Mouse (Mus musculus): ENCODE results near the gene Eif3c.

The Eif3c gene

DNA sequence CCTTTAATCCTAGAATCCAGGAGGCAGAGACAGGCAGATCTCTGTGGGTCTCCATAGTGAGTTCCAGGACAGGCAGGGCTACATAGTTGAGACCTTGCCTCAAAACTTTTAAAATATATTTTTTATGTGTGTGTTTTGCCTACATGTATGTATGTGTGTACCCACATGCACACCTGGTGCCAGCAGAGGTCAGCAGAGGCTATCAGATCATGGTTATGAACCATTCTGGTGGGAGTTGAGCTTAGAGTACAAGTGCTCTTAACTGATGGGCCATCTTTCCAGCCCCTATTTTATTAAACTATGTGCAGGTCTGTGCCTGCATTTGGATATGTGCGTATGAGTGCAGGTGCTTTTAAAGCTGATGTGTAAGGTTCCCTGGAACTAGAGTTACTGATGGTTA lies 11.4 kb downstream of the Eif3c start:
- DNase-seq (ENCODE audit: extremely low spot score): no peak

DNA sequence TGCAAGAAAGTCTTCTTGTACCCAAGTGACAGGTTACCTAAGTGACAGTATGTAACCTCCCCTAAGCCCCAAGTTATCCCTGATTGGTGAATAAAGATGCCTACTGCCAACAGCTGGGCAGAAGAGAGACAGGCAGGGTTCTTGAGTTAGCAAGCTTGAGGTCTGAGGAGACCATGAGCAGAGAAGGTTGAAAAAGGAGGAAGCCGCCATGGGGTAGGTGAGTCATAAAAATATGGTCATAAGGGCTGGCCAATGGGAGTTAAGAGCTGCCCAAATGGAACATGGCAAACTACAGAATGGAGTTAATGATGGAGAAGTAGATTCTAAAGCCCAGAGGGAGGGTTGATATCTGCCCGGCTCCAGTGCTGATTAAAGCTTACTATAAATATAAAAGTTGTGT lies 20.6 kb downstream of the Eif3c start:
- no peak for DNase-seq (ENCODE audit: extremely low spot score)

- DNase-seq (ENCODE audit: extremely low spot score): no peak
Measured at GRCm38 (mm10) chr7:126541661-126542060, 24.6 kb downstream of the Eif3c start.

DNA sequence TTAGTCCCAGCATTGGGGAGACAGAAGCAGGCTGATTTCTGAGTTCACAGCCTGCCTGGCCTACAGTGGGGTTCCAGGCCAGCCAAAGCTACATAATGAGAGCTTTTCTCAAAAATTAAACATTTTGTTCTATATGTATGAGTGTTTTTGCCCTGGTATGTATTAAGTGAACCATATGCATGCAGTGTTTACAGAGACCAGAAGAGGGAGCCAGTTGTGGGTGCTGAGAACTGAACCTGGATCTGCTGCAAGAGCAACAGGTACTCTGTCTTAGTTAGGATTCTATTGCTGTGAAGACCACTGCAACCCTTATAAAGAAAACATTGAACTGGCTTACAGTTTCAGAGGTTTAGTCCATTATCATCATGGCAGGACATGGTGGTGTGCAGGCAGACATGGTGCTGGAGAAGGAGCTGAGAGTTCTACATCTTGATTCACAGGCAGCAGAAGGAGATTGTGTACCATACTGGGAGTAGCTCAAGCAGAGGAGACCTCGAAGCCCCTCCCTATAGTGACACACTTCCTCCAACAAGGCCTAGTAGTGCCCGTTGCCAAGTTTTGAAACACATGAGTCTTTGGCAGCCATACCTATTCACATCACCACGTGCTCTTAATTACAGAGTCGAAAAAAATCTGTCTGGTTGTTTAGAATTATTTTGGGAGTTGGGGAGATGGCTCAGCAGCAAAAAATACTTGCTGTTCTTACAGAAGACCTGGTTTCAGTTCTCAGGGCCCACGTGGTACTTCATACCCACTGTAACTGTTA lies 28.2 kb downstream of the Eif3c start:
- peak; percentile 27 for DNase-seq (ENCODE audit: extremely low spot score)

DNA sequence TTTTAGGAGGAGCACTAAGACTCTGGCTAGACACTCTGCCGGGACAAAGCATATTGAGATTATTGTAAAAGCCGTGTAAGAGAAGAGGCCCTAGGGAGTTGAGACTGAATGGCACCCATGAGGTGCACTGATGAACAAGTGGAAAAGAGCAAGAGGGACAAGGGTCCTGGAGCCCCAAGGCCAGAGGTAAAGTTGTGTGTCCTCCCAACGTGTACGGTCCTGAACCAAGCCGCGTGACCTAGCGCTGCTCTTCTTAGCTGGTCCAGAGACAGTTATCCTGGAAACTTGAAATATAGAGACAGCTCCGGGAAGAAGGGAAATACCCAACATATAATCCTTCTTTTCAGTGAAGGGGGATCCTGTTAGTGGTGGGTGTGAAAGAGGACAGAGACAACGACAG lies 29.7 kb downstream of the Eif3c start:
- no peak for DNase-seq (ENCODE audit: extremely low spot score)

GRCm38 (mm10) chr7:126535766-126536165 lies 30.4 kb downstream of the Eif3c start:
- peak; percentile 41 for DNase-seq (ENCODE audit: extremely low spot score)

- no peak for DNase-seq (ENCODE audit: extremely low spot score)
Measured at GRCm38 (mm10) chr7:126533434-126533833, 32.8 kb downstream of the Eif3c start.

GRCm38 (mm10) chr7:126528166-126528577 lies 38.0 kb downstream of the Eif3c start:
- DNase-seq (ENCODE audit: extremely low spot score): peak; percentile 41

DNA sequence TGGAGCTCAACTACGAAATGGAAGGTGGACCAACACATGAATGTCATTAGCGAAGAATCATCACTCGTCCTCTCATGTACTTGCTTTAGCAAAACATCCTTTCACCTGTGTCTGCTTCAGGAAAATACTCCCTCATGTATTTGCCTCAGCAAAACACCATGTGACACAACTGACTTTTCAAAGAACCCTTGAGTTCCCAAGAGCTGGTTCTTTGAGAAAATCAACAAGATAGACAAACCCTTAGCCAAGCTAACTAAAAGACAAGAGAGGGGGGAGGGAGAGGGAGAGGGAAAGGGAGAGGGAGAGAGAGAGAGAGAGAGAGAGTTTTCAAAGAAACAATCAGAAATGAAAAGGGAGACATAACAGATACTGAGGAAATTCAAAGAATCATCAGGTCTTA lies 42.9 kb downstream of the Eif3c start:
- no peak for DNase-seq (ENCODE audit: extremely low spot score)

- DNase-seq (ENCODE audit: extremely low spot score): no peak
Measured at GRCm38 (mm10) chr7:126519513-126519912, 46.7 kb downstream of the Eif3c start.

- DNase-seq (ENCODE audit: extremely low spot score): no peak
Measured at GRCm38 (mm10) chr7:126518261-126518941, 47.8 kb downstream of the Eif3c start.

DNA sequence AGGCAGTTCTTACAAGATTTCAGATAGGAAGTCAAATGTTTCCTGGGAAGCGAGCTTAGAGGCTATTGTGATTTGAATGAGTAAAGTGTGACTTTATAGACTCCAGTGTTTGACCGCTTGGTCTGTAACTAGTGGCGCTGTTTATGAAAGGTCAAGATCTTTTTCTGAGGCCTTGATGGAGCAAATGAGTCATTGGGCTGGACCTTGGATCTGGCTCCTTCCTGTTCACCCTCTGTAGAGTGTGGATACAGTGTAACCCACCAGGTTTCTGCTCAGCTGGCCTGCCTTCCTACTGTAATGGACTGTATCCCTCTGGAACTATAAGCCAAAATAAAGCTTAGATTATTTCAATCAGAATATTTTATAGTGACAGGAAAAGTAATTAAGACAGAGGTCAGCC lies 54.9 kb downstream of the Eif3c start:
- DNase-seq (ENCODE audit: extremely low spot score): no peak

GRCm38 (mm10) chr7:126507126-126507778 lies 59.0 kb downstream of the Eif3c start:
- no peak for DNase-seq (ENCODE audit: extremely low spot score)

GRCm38 (mm10) chr7:126504913-126505312 lies 61.3 kb downstream of the Eif3c start:
- no peak for DNase-seq (ENCODE audit: extremely low spot score)

- peak; percentile 98 for DNase-seq (ENCODE audit: extremely low spot score)
Measured at GRCm38 (mm10) chr7:126503273-126503878, 62.8 kb downstream of the Eif3c start, which contains the start of gene Atxn2l. Gene Atxn2l, minus strand, starts transcription at chr7:126503437.

DNA sequence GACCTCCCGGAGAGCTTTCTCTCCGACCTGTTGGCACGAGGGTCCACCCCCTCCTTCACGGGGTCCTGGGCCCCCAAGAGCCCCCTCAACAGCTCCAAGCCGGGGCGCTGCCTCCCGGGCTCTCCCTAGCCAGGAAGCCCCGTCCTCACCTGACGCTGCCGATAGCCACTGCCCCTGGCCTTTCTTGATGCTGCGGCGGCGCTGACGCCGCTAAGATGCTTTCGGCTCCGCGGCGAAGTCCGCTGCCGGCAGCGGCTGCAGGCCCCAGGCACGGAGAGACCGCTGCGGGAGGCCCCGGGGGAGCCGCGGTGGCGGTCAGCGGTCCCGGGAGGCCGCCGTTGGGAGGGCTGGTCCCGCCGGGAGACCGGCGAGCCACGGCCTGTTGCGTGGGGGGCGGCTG lies 63.5 kb downstream of the Eif3c start:
- no peak for DNase-seq (ENCODE audit: extremely low spot score)

DNA sequence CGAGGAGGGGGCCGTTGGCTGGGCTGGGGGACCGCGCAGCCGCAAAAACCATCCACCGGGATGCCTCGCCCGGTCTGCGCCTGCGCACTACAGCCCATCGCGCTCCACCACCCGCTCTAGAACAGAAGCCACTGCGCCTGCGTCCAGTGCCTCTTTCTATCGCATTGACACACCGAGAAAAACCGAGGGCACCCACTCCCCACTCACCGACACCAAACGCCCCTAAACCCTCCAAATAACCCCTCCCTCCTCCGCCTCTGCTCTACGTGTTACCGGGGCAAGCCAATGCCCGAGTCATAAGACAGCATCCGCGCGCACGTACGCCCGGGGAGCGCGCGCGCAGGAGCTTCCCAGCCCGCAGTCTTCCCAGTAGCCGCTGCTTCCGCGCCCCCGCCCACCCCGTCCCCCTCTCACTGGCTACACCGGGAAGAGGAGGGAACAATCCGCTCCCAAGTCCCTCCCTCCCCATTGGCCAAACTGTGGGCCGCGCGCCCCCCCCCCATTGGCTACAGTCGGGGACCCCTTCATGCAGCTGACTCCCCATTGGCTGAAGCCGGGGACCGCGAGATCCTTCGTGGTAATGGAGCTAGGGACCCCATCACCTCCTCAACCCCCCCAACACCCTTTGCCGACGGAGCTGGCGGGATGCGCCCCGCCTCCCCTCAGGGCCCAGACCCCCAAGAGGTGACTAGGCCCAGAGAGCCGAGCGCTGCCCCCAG lies 64.0 kb downstream of the Eif3c start:
- DNase-seq (ENCODE audit: extremely low spot score): peak; percentile 99

DNA sequence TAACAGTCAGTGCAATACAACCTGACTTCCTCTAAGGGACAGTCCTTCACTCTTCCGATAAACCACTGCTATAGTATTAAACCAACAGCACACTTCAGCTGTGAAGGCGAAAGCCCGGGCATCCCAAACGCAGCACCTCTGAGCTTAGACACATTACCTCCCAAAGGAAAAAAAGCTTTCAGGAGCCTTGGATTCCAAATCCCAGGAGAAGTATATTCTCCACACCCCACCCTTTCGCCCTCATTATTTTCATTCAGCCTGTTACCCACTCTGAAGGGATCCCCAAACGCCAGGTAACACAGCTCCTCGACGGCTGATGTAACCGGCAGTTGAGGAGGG lies 64.6 kb downstream of the Eif3c start:
- DNase-seq (ENCODE audit: extremely low spot score): no peak

DNA sequence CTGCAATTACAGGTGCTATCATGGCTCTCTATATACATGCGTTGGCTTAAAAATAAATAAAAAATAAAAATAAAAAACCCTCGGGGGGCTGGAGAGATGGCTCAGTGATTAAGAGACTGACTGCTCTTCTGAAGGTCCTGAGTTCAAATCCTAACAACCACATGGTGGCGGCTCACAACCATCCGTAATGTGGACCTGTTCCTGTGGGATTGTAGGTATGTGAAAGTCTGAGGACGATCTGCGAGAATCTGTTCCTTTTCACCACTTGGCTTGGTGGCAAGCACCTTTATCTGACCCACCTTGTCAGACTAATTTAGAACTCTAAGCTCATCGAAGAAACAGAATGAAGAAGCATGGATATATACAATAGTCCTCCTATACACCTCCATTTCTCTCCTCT lies 66.8 kb downstream of the Eif3c start:
- DNase-seq (ENCODE audit: extremely low spot score): no peak

- DNase-seq (ENCODE audit: extremely low spot score): no peak
Measured at GRCm38 (mm10) chr7:126497966-126498365, 68.2 kb downstream of the Eif3c start.

GRCm38 (mm10) chr7:126496475-126496874 lies 69.7 kb downstream of the Eif3c start:
- no peak for DNase-seq (ENCODE audit: extremely low spot score)
